Mouse (Mus musculus): Measurements from ENCODE around the gene Olfr657.

- no peak for TF ChIP-seq CTCF (IDR thresholded peaks at IDR 0.05; ENCODE audit: borderline replicate concordance, extremely low read depth, insufficient read depth, insufficient read length)
- TF ChIP-seq POLR2A (IDR thresholded peaks at IDR 0.05; ENCODE audit: borderline replicate concordance, extremely low read depth, insufficient read depth, insufficient read length, poor library complexity, severe bottlenecking), result no peak
These were observed 43.7 kb upstream of the Olfr657 start for GRCm38 (mm10) chr7:104580846-104581245.
